Mouse (Mus musculus) MEL (cell line): ENCODE measurements around the gene Cic.

ENCODE experiments used
- CHD1 ChIP-seq: IDR thresholded peaks from 2 replicates; pipeline ENCODE4 v1.6.1; 2012; ENCODE audit warnings: low read depth, mild to moderate bottlenecking, inconsistent platforms, low read length, improper control_type of control experiment
- CTCF ChIP-seq, 3 experiments: IDR thresholded peaks in 2 of 3; conservative IDR thresholded peaks in 1 of 3; 2 replicates each; pipeline ENCODE4 v1.5.1; 2011 to 2012; ENCODE audit warnings: low read length in 3 of 3, low read depth in 2 of 3, mild to moderate bottlenecking in 2 of 3, improper control_type of control experiment in 1 of 3, inconsistent platforms in 1 of 3, mixed read lengths in 1 of 3, moderate library complexity in 1 of 3; ENCODE audit not compliant: control insufficient read depth in 1 of 3, insufficient read depth in 1 of 3, poor library complexity in 1 of 3, severe bottlenecking in 1 of 3
- E2F4 ChIP-seq: IDR thresholded peaks from 2 replicates; pipeline ENCODE4 v1.6.1; 2011; ENCODE audit warnings: low read depth, low read length, improper control_type of control experiment, borderline replicate concordance
- EP300 ChIP-seq, 2 experiments: IDR thresholded peaks; 2 replicates each; pipeline ENCODE4 v1.6.1; 2011; ENCODE audit warnings: improper control_type of control experiment in 2 of 2, low read length in 2 of 2, low read depth in 1 of 2, mild to moderate bottlenecking in 1 of 2
- ETS1 ChIP-seq: IDR thresholded peaks from 2 replicates; pipeline ENCODE4 v1.6.1; 2012; ENCODE audit warnings: low read depth, mild to moderate bottlenecking, inconsistent platforms, low read length, improper control_type of control experiment, moderate library complexity
- MAX ChIP-seq: IDR thresholded peaks from 2 replicates; pipeline ENCODE4 v1.6.1; 2011; ENCODE audit warnings: low read length, improper control_type of control experiment
- MXI1 ChIP-seq: IDR thresholded peaks from 2 replicates; pipeline ENCODE4 v1.6.1; 2011; ENCODE audit warnings: mild to moderate bottlenecking, low read depth, low read length, improper control_type of control experiment
- SMC3 ChIP-seq: IDR thresholded peaks from 2 replicates; pipeline ENCODE4 v1.6.1; 2011; ENCODE audit warnings: low read depth, low read length, improper control_type of control experiment
- TAL1 ChIP-seq: IDR thresholded peaks from 2 replicates; pipeline ENCODE4 v1.6.1; 2012; ENCODE audit warnings: mild to moderate bottlenecking, inconsistent platforms, low read length, moderate library complexity, mixed read lengths
- TCF12 ChIP-seq: IDR thresholded peaks from 2 replicates; pipeline ENCODE4 v1.6.1; 2014; ENCODE audit warnings: low read depth, mild to moderate bottlenecking, inconsistent platforms, low read length, improper control_type of control experiment, moderate library complexity
- USF1 ChIP-seq: IDR thresholded peaks from 2 replicates; pipeline ENCODE4 v1.6.1; 2014; ENCODE audit warnings: low read depth, mild to moderate bottlenecking, inconsistent platforms, low read length, improper control_type of control experiment, moderate library complexity
- USF2 ChIP-seq, 2 experiments: IDR thresholded peaks; 2 replicates each; pipeline ENCODE4 v1.6.1; 2011 to 2012; ENCODE audit warnings: improper control_type of control experiment in 2 of 2, low read length in 2 of 2, borderline replicate concordance in 1 of 2, inconsistent platforms in 1 of 2, low read depth in 1 of 2, mild to moderate bottlenecking in 1 of 2; ENCODE audit not compliant: insufficient read depth in 1 of 2
- ZKSCAN1 ChIP-seq: IDR thresholded peaks from 2 replicates; pipeline ENCODE4 v1.6.1; 2012; ENCODE audit warnings: low read depth, mild to moderate bottlenecking, inconsistent platforms, low read length, improper control_type of control experiment, moderate library complexity
- ZMIZ1 ChIP-seq: IDR thresholded peaks from 2 replicates; pipeline ENCODE4 v1.6.1; 2012; ENCODE audit warnings: low read depth, mild to moderate bottlenecking, inconsistent platforms, low read length, improper control_type of control experiment, moderate library complexity

DNA sequence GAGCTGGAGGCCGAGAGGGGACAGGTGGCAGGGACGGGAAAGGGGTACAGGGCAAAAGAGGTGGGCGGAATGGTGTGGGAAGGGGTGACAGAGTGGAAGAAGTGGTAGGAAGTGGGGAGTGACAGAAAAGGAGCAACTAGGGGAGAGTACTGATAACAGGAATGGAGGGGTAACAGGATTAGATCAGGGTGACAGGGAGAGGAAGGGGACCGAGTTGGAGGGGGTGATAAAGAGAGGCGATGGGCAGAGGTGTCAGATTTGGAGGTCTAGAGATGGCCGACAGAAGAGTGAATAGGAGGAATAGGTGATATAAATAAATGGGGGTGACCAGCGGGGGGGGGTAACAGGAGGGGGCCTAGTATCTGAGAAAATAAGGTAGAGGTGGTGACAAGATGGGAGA is 1.1 kb downstream of the Cic start:
- no peak for TF ChIP-seq ZKSCAN1
- no peak for TF ChIP-seq SMC3
- no peak for TF ChIP-seq USF1
- no peak for TF ChIP-seq TAL1
- TF ChIP-seq CHD1: no peak
- no peak for TF ChIP-seq CTCF (IDR thresholded peaks at IDR 0.05 in 2 of 3, conservative IDR thresholded peaks at IDR 0.05 in 1 of 3; ENCODE audit: control insufficient read depth in 1 of 3, insufficient read depth in 1 of 3, low read depth in 2 of 3, low read length in 3 of 3, poor library complexity in 1 of 3, severe bottlenecking in 1 of 3)
- TF ChIP-seq EP300 (IDR thresholded peaks at IDR 0.05; ENCODE audit: low read depth in 1 of 2, low read length in 2 of 2): peak in 1 of 2 experiments; percentile 9; a peak in 1 of 4 replicates
- no peak for TF ChIP-seq MAX
- TF ChIP-seq ETS1: 0 out of 2 replicates have a peak, but pooled peaks have one; percentile 3
- TF ChIP-seq USF2 (IDR thresholded peaks at IDR 0.05; ENCODE audit: borderline replicate concordance in 1 of 2, insufficient read depth in 1 of 2, low read depth in 1 of 2, low read length in 2 of 2): no peak
- TF ChIP-seq TCF12: 0 out of 2 replicates have a peak, but pooled peaks have one; percentile 6
- TF ChIP-seq E2F4: no peak
- peak; percentile 53 for TF ChIP-seq MXI1
- no peak for TF ChIP-seq ZMIZ1
